Mouse (Mus musculus): ENCODE data around the gene Swap70. TPM values are rescaled to one million over a fixed set of nuclear protein-coding genes. Genes with fewer than 3 reads are reported as not detected.

Swap70 gene
- total and polyA plus RNA-seq, 3 experiments, result 296 to 398 (median 370) TPM

DNA sequence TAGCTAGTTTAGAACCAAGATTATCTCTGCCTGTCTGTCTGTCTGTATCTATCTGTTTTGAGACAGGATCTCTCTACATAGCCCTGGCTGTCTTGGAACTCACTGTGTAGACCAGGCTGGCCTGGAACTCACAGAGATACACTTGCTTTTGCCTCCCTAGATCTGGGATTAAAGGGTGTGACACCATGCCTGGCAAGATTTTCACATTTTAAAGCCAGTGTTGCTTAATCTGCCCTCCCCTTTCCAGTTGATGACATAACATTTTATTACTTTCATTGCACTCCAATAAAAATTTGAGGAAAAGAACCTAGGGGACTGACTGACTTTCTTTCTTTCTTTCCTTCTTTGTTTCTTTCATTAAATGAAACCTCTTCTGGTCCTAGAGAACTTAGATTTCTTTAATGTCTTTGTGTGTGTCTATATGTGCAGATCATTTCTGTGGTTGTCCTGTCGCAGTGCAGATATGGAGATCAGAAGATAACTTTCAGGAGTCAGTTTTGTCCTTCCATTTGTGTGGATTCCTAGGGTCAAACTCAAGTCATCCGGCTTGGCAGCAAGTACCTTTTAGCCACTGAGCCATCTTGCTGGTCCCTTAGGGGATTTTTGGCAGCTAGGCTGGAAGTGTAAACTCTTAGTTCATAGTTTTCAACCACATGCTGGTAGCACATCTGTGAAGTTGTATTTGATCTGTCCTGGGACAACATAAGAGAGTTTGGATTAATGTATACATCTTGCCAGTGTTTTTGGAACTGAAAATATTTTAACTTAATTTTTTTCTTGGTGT lies 2.4 kb downstream of the Swap70 start:
- dilution Hi-C loops (cut with MboI; ENCODE audit: extremely low pct_ligation_motif_present, extremely low pct_unique_long_range_greater_than_20kb, low sequenced_read_pairs) (no loop called here), in situ Hi-C loops (cut with MboI; ENCODE audit: low pct_ligation_motif_present, low pct_unique_long_range_greater_than_20kb, low sequenced_read_pairs) (no loop called here)
- Histone ChIP-seq H3K4me1 (ENCODE audit: control insufficient read depth in 1 of 2, insufficient read depth in 2 of 2) (peaks cover 8 to 11% of the 10 kb centered on the region in 2 experiments; a peak in 3 of 4 replicates), H3K27me3 (replicated peaks) (no peaks in the 10 kb centered on the region), H3K4me3 (replicated peaks in 1 of 3; ENCODE audit: low read depth in 2 of 3, low read length in 2 of 3, poor library complexity in 1 of 3) (peak overlapping the region; percentile 85 to 96 (median 91)), H3K27ac (ENCODE audit: insufficient read depth, low read depth) (peak overlapping the region; percentile 66; the same call in 1 of the 2 replicates), H3K36me3 (replicated peaks in 1 of 2; ENCODE audit: control insufficient read depth in 1 of 2, insufficient read depth in 1 of 2, low read length in 1 of 2) (peaks cover 23 to 42% of the 10 kb centered on the region in 2 experiments), H3K4me2 (ENCODE audit: insufficient read depth, low read depth, poor library complexity, severe bottlenecking) (peak overlapping the region; percentile 34; the same call in 1 of the 2 replicates), H3K9me3 (replicated peaks; ENCODE audit: low read length) (no peaks in the 10 kb centered on the region), H3K9ac (ENCODE audit: insufficient read depth, low read depth) (peak overlapping the region; percentile 97), H3K79me2 (replicated peaks; ENCODE audit: control insufficient read depth, extremely low read depth, insufficient read depth, poor library complexity, severe bottlenecking) (peaks cover 65% of the 10 kb centered on the region)
- TF ChIP-seq MXI1 (IDR thresholded peaks at IDR 0.05; ENCODE audit: low read depth, low read length) (peak; percentile 15; the same call in 1 of the 2 replicates), MYC (IDR thresholded peaks at IDR 0.05; ENCODE audit: low read depth, low read length) (no peak), TBP (conservative IDR thresholded peaks at IDR 0.05; ENCODE audit: low read depth, low read length) (0 out of 2 replicates have a peak, but pooled peaks have one; percentile 37), MAZ (IDR thresholded peaks at IDR 0.05; ENCODE audit: low read depth, low read length) (no peak), ZKSCAN1 (IDR thresholded peaks at IDR 0.05; ENCODE audit: borderline replicate concordance, low read depth, low read length) (no peak), RCOR1 (conservative IDR thresholded peaks at IDR 0.05; ENCODE audit: low read depth, low read length) (no peak), CHD1 (IDR thresholded peaks at IDR 0.05; ENCODE audit: low read depth, low read length) (peak; percentile 76; the same call in 1 of the 2 replicates), EP300 (IDR thresholded peaks at IDR 0.05; ENCODE audit: low read length) (no peak), NRF1 (IDR thresholded peaks at IDR 0.05; ENCODE audit: low read depth, low read length) (no peak), TCF12 (IDR thresholded peaks at IDR 0.05; ENCODE audit: low read depth, low read length) (no peak), BHLHE40 (IDR thresholded peaks at IDR 0.05; ENCODE audit: low read depth, low read length) (no peak), JUN (IDR thresholded peaks at IDR 0.05; ENCODE audit: insufficient read depth, low read depth, low read length) (no peak), HCFC1 (IDR thresholded peaks at IDR 0.05; ENCODE audit: low read depth, low read length) (no peak), PAX5 (IDR thresholded peaks at IDR 0.05; ENCODE audit: low read length) (no peak), CHD2 (IDR thresholded peaks at IDR 0.05; ENCODE audit: low read length) (no peak), MAFK (IDR thresholded peaks at IDR 0.05; ENCODE audit: insufficient replicate concordance, low read length) (no peak)
- peak; percentile 34 for DNase-seq (ENCODE audit: extremely low read depth)

DNA sequence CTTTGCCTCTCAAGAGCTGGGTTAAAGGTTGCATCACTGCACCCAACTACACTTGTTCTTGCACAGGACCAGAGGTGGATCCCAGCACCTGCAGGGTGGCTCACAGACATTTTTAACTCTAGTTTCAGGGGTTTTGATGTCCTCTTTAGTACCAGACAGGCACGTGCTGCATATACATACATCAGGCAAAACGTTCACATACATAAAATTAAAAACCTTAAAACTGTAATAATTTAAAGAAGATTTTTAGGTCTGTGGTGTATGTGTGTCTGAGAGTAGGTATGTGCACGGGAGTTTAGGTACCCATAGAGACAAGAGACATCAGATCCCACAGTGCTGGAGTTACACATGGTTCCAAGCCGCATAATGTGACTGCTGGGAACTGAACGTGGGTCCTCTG lies 5.0 kb downstream of the Swap70 start:
- TF ChIP-seq MAX (IDR thresholded peaks at IDR 0.05; ENCODE audit: low read length), result peak; percentile 49; the same call in 1 of the 2 replicates
- TF ChIP-seq MYC (IDR thresholded peaks at IDR 0.05; ENCODE audit: low read depth, low read length), result peak; percentile 78; the same call in 1 of the 2 replicates
- TF ChIP-seq EP300 (IDR thresholded peaks at IDR 0.05; ENCODE audit: low read length), result 0 out of 2 replicates have a peak, but pooled peaks have one; percentile 6
- TF ChIP-seq MXI1 (IDR thresholded peaks at IDR 0.05; ENCODE audit: low read depth, low read length), result peak; percentile 76; the same call in 1 of the 2 replicates
- TF ChIP-seq ZMIZ1 (IDR thresholded peaks at IDR 0.05; ENCODE audit: low read depth, low read length), result no peak
- 0 out of 2 replicates have a peak, but pooled peaks have one; percentile 23 for TF ChIP-seq POLR2A (IDR thresholded peaks at IDR 0.05; ENCODE audit: low read depth, low read length)
- no peak for TF ChIP-seq MAFK (IDR thresholded peaks at IDR 0.05; ENCODE audit: insufficient replicate concordance, low read length)
- TF ChIP-seq ZNF384 (IDR thresholded peaks at IDR 0.05; ENCODE audit: low read depth, low read length), result no peak
- no peak for TF ChIP-seq NRF1 (IDR thresholded peaks at IDR 0.05; ENCODE audit: low read depth, low read length)
- 0 out of 2 replicates have a peak, but pooled peaks have one; percentile 23 for TF ChIP-seq IRF4 (IDR thresholded peaks at IDR 0.05; ENCODE audit: low read depth, low read length)
- no peak for TF ChIP-seq USF2 (conservative IDR thresholded peaks at IDR 0.05; ENCODE audit: low read depth, low read length)
- TF ChIP-seq BHLHE40 (IDR thresholded peaks at IDR 0.05; ENCODE audit: low read depth, low read length), result peak; percentile 89
- TF ChIP-seq JUN (IDR thresholded peaks at IDR 0.05; ENCODE audit: insufficient read depth, low read depth, low read length), result no peak
- TF ChIP-seq HCFC1 (IDR thresholded peaks at IDR 0.05; ENCODE audit: low read depth, low read length), result 0 out of 2 replicates have a peak, but pooled peaks have one; percentile 10
- Histone ChIP-seq H3K27me3 (replicated peaks) (no peaks in the 10 kb centered on the region), H3K27ac (ENCODE audit: insufficient read depth, low read depth) (peak overlapping the region; percentile 80), H3K79me2 (replicated peaks; ENCODE audit: control insufficient read depth, extremely low read depth, insufficient read depth, poor library complexity, severe bottlenecking) (peaks cover 86% of the 10 kb centered on the region), H3K9ac (ENCODE audit: insufficient read depth, low read depth) (peak overlapping the region; percentile 80; the same call in 1 of the 2 replicates), H3K4me2 (ENCODE audit: insufficient read depth, low read depth, poor library complexity, severe bottlenecking) (peak overlapping the region; percentile 79), H3K36me3 (replicated peaks in 1 of 2; ENCODE audit: control insufficient read depth in 1 of 2, insufficient read depth in 1 of 2, low read length in 1 of 2) (peaks cover 28 to 51% of the 10 kb centered on the region in 2 experiments), H3K4me1 (ENCODE audit: control insufficient read depth in 1 of 2, insufficient read depth in 2 of 2) (peaks cover 4 to 13% of the 10 kb centered on the region in 2 experiments), H3K4me3 (replicated peaks in 1 of 3; ENCODE audit: low read depth in 2 of 3, low read length in 2 of 3, poor library complexity in 1 of 3) (peak overlapping the region; percentile 23 to 96 (median 91)), H3K9me3 (replicated peaks; ENCODE audit: low read length) (no peaks in the 10 kb centered on the region)
- DNase-seq (ENCODE audit: extremely low read depth), result no peak
- in situ Hi-C loops (cut with MboI; ENCODE audit: low pct_ligation_motif_present, low pct_unique_long_range_greater_than_20kb, low sequenced_read_pairs) (no loop called here), dilution Hi-C loops (cut with MboI; ENCODE audit: extremely low pct_ligation_motif_present, extremely low pct_unique_long_range_greater_than_20kb, low sequenced_read_pairs) (no loop called here)

All from CH12.LX (cell line).